Comparison of ENCODE assay signal across 22 mouse cellular contexts in the genomic region with DNA sequence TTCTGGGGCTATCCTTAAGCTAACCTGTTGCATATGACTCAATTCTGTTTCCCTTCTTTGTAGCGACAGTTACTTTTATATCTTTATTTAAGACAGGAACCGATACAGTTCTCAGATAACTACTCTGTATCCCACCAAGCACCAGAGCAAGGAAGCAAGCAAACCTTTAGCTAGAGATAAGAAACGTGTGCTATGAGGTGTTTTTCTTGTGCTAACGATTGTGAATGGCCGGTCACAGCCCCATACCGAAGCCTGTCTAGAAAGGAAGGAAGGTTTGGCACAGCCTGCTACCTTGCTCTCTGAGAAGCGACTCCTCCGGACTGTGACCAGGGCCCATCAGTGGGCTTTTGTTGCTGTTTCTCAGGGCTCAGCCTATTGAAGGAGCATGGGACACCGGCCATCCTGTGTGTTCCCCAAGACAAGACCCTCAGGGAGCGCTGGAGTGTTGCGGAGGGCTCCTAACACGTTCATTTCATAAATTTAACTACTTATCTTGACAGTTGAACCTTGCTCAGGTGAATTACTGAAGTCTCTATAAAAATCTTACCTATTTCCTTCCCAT.
A peak's percentile ranks its signal among the peaks of the same experiment; 100 is the strongest.
DNase-seq lines count a peak whose midpoint lies in the region; ATAC-seq lines count a peak whose summit lies in the region.
"Had no signal": no experiment of that assay in that cellular context is flagged by ENCODE, and none has a peak within 500 bp of the region (broad histone marks: within the 10 kb centered on the region; RNA-seq: fewer than 3 reads in every experiment).

No protein-coding gene starts in this region.

- DNase-seq in heart, postnatal 4 days, result no peak
- DNase-seq in ZHBTc4 (ENCODE audit: low read depth, low spot score), result peak; percentile 41
- DNase-seq in embryonic facial prominence, embryonic 10.5 days (ENCODE audit: low spot score), result no peak
- no peak for DNase-seq in natural killer cell, adult 2 months (ENCODE audit: low spot score in 2 of 2)
- no peak for DNase-seq in left cerebral cortex, adult 11 months (ENCODE audit: low spot score)
- DNase-seq: adrenal gland, postnatal 14 days; cerebellum, adult 2 months; gastrocnemius, postnatal 14 days; lung, adult 2 months; lung, postnatal 36 days; thymus, postnatal 36 days had no signal

- peak overlapping the region; percentile 13; the same call in 1 of the 2 replicates for H3K27ac ChIP-seq in heart, embryonic 13.5 days (replicated peaks)
- peak overlapping the region; percentile 63 for H3K27ac ChIP-seq in embryonic facial prominence, embryonic 10.5 days (replicated peaks)
- peak overlapping the region; percentile 48; the same call in 1 of the 2 replicates for H3K27ac ChIP-seq in midbrain, embryonic 13.5 days
- H3K27ac ChIP-seq: embryonic facial prominence, embryonic 15.5 days; hindbrain, embryonic 13.5 days; kidney, postnatal 0 days; layer of hippocampus, adult 2 months had no signal

- no peaks in the 10 kb centered on the region for H3K27me3 ChIP-seq in heart, embryonic 13.5 days (replicated peaks)
- no peaks in the 10 kb centered on the region for H3K27me3 ChIP-seq in embryonic facial prominence, embryonic 10.5 days (replicated peaks; ENCODE audit: low read depth, poor library complexity, severe bottlenecking)
- H3K27me3 ChIP-seq in midbrain, embryonic 13.5 days, result no peaks in the 10 kb centered on the region
- H3K27me3 ChIP-seq: embryonic facial prominence, embryonic 15.5 days; heart, embryonic 15.5 days; hindbrain, embryonic 13.5 days; neural tube, embryonic 13.5 days had no signal

- H3K4me3 ChIP-seq in heart, embryonic 13.5 days, result no peak overlapping the region
- no peak overlapping the region for H3K4me3 ChIP-seq in embryonic facial prominence, embryonic 10.5 days
- H3K4me3 ChIP-seq in midbrain, embryonic 13.5 days (replicated peaks), result no peak overlapping the region
- H3K4me3 ChIP-seq: embryonic facial prominence, embryonic 15.5 days; heart, embryonic 15.5 days; hindbrain, embryonic 13.5 days; layer of hippocampus, adult 2 months; limb, embryonic 10.5 days; neural tube, embryonic 13.5 days had no signal

- peaks cover 22% of the 10 kb centered on the region for H3K9me3 ChIP-seq in heart, embryonic 13.5 days
- peaks cover 13% of the 10 kb centered on the region for H3K9me3 ChIP-seq in embryonic facial prominence, embryonic 10.5 days
- H3K9me3 ChIP-seq in midbrain, embryonic 13.5 days, result peaks cover 16% of the 10 kb centered on the region
- H3K9me3 ChIP-seq: embryonic facial prominence, embryonic 15.5 days; limb, embryonic 10.5 days had no signal

- no peak overlapping the region for H3K9ac ChIP-seq in heart, embryonic 13.5 days
- H3K9ac ChIP-seq in midbrain, embryonic 13.5 days (replicated peaks), result no peak overlapping the region
- H3K9ac ChIP-seq: embryonic facial prominence, embryonic 15.5 days had no signal

- ATAC-seq in heart, embryonic 13.5 days (ENCODE audit: extremely low read depth, insufficient number of reproducible peaks, low FRiP score, low TSS enrichment), result no peak
- ATAC-seq in midbrain, embryonic 13.5 days, result 0 out of 2 replicates have a peak, but pooled peaks have one; percentile 27
- ATAC-seq: intestine, postnatal 0 days had no signal

- no peak overlapping the region for H3K4me2 ChIP-seq in heart, embryonic 13.5 days
- H3K4me2 ChIP-seq in midbrain, embryonic 13.5 days (replicated peaks), result 0 out of 2 replicates have a peak overlapping the region, but pooled peaks have one; percentile 15
- H3K4me2 ChIP-seq: embryonic facial prominence, embryonic 15.5 days; hindbrain, embryonic 13.5 days; liver, embryonic 11.5 days; neural tube, embryonic 13.5 days had no signal

- peaks cover 10% of the 10 kb centered on the region for H3K4me1 ChIP-seq in heart, embryonic 13.5 days
- peaks cover 9% of the 10 kb centered on the region for H3K4me1 ChIP-seq in embryonic facial prominence, embryonic 10.5 days
- peaks cover 8% of the 10 kb centered on the region; the same call in 1 of the 2 replicates for H3K4me1 ChIP-seq in midbrain, embryonic 13.5 days (replicated peaks)
- H3K4me1 ChIP-seq: embryonic facial prominence, embryonic 15.5 days had no signal

- no peaks in the 10 kb centered on the region; the same call in 1 of the 2 replicates for H3K36me3 ChIP-seq in heart, embryonic 13.5 days
- H3K36me3 ChIP-seq in embryonic facial prominence, embryonic 10.5 days (replicated peaks), result no peaks in the 10 kb centered on the region
- H3K36me3 ChIP-seq in midbrain, embryonic 13.5 days, result no peaks in the 10 kb centered on the region
- H3K36me3 ChIP-seq: embryonic facial prominence, embryonic 15.5 days; heart, embryonic 15.5 days; limb, embryonic 10.5 days; neural tube, embryonic 13.5 days had no signal

- WGBS in heart, embryonic 13.5 days, result 49% methylated on average over 12 of the region's 12 CpGs
- WGBS in embryonic facial prominence, embryonic 10.5 days, result 43% methylated on average over 12 of the region's 12 CpGs
- 28% methylated on average over 12 of the region's 12 CpGs for WGBS in midbrain, embryonic 13.5 days

Comparison
In these comparisons a context has a peak if more than half of its experiments do, and no peak if none do; other contexts are left out.
1. H3K27ac ChIP-seq: peak in every context shown above with its lines; median percentile 63 in embryonic facial prominence, embryonic 10.5 days; 48 in midbrain, embryonic 13.5 days; 13 in heart, embryonic 13.5 days.